10 mouse cellular contexts compared by ENCODE assay signal in genomic region chr13:78193211-78193610, GRCm38 (mm10). TPM values are rescaled to one million over a fixed set of nuclear protein-coding genes. Genes with fewer than 3 reads are reported as not detected.
DNase-seq lines count a peak whose midpoint lies in the region; ATAC-seq lines count a peak whose summit lies in the region.
"Had no signal": no experiment of that assay in that cellular context is flagged by ENCODE, and none has a peak within 500 bp of the region (broad histone marks: within the 10 kb centered on the region; RNA-seq: fewer than 3 reads in every experiment).

No protein-coding gene starts in this region.

- H3K4me1 ChIP-seq in hindbrain, embryonic 16.5 days (ENCODE audit: control insufficient read depth, insufficient read depth, low read depth, low read length) = peaks cover 3% of the 10 kb centered on the region
- H3K4me1 ChIP-seq in stomach, embryonic 16.5 days (ENCODE audit: control insufficient read depth, insufficient read depth, low read length) = no peaks in the 10 kb centered on the region; the same call in 1 of the 2 replicates

- ATAC-seq in hindbrain, embryonic 16.5 days = peak; percentile 53; the same call in 1 of the 2 replicates
- ATAC-seq in stomach, embryonic 16.5 days (ENCODE audit: insufficient read depth, low FRiP score) = no peak

- peak; percentile 11 for DNase-seq in heart, adult 11 months
- no peak for DNase-seq in heart, adult 9 months (ENCODE audit: low spot score in 2 of 2)
- peak; percentile 34 to 37 for DNase-seq in right cerebral cortex, adult 2 months (ENCODE audit: low spot score in 2 of 2)
- no peak for DNase-seq in right cerebral cortex, postnatal 14 days
- DNase-seq in yolk sac, embryonic 10.5 days (ENCODE audit: low spot score) = no peak
- no peak for DNase-seq in frontal cortex, postnatal 25 days (ENCODE audit: low spot score in 2 of 2)

- H3K4me2 ChIP-seq in hindbrain, embryonic 16.5 days (ENCODE audit: low read length) = peak overlapping the region; percentile 64
- peak overlapping the region; percentile 54 for H3K4me2 ChIP-seq in stomach, embryonic 16.5 days (ENCODE audit: low read depth, low read length)
- H3K4me2 ChIP-seq: lung, embryonic 15.5 days had no signal

- peak overlapping the region; percentile 44 for H3K4me3 ChIP-seq in hindbrain, embryonic 16.5 days (ENCODE audit: low read length)
- H3K4me3 ChIP-seq in stomach, embryonic 16.5 days (replicated peaks; ENCODE audit: low read length) = peak overlapping the region; percentile 46
- H3K4me3 ChIP-seq: erythroblast, embryonic 14.5 days; lung, embryonic 15.5 days had no signal

- H3K9ac ChIP-seq in hindbrain, embryonic 16.5 days (ENCODE audit: low read depth, low read length) = peak overlapping the region; percentile 20
- H3K9ac ChIP-seq in stomach, embryonic 16.5 days (ENCODE audit: low read length) = peak overlapping the region; percentile 20
- H3K9ac ChIP-seq: lung, embryonic 15.5 days had no signal

- no peaks in the 10 kb centered on the region for H3K9me3 ChIP-seq in hindbrain, embryonic 16.5 days (ENCODE audit: control insufficient read depth, low read length)
- H3K9me3 ChIP-seq in stomach, embryonic 16.5 days (replicated peaks; ENCODE audit: control insufficient read depth, low read length) = no peaks in the 10 kb centered on the region
- H3K9me3 ChIP-seq: lung, embryonic 15.5 days had no signal

- WGBS in hindbrain, embryonic 16.5 days = 22% methylated on average over 4 of the region's 4 CpGs
- WGBS in stomach, embryonic 16.5 days = 29% methylated on average over 4 of the region's 4 CpGs

- no peaks in the 10 kb centered on the region for H3K27me3 ChIP-seq in hindbrain, embryonic 16.5 days (replicated peaks; ENCODE audit: control insufficient read depth, insufficient read depth, low read length)
- peaks cover 26% of the 10 kb centered on the region for H3K27me3 ChIP-seq in stomach, embryonic 16.5 days (ENCODE audit: control insufficient read depth, insufficient read depth, low read length)

- H3K27ac ChIP-seq in hindbrain, embryonic 16.5 days (ENCODE audit: low read depth, low read length) = peak overlapping the region; percentile 40
- H3K27ac ChIP-seq in stomach, embryonic 16.5 days (ENCODE audit: low read length) = peak overlapping the region; percentile 25; the same call in 1 of the 2 replicates
- H3K27ac ChIP-seq: lung, embryonic 15.5 days had no signal

- H3K36me3 ChIP-seq in hindbrain, embryonic 16.5 days (ENCODE audit: control insufficient read depth, insufficient read depth, low read length) = no peaks in the 10 kb centered on the region
- H3K36me3 ChIP-seq in stomach, embryonic 16.5 days (ENCODE audit: control insufficient read depth, insufficient read depth, low read length) = peaks cover 4% of the 10 kb centered on the region; the same call in 1 of the 2 replicates
- H3K36me3 ChIP-seq: lung, embryonic 15.5 days had no signal

RNA-seq across cellular contexts. Expression of gene Nr2f1, which starts 6.3 kb away (rescaled TPM):
- 42.9 and 44.3 TPM in 2 replicates for polyA plus RNA-seq in hindbrain, embryonic 16.5 days (2015; fragmentation: Nextera tagmentation; extraction: Ambion mirVana)
- polyA plus RNA-seq in stomach, embryonic 16.5 days (2015; fragmentation: Nextera tagmentation; extraction: Ambion mirVana) = 9.1 and 12.6 TPM in 2 replicates
- polyA plus RNA-seq: erythroblast, embryonic 14.5 days had no signal

Comparison
In these comparisons a context has a peak if more than half of its experiments do, and no peak if none do; other contexts are left out.
1. DNase-seq: peak in heart, adult 11 months (single experiment) and right cerebral cortex, adult 2 months (2 of 2); none in heart, adult 9 months (0 of 2), right cerebral cortex, postnatal 14 days (single experiment), yolk sac, embryonic 10.5 days (single experiment) and frontal cortex, postnatal 25 days (0 of 2).